Mouse (Mus musculus): Measurements from ENCODE around the gene Rho.

DNA sequence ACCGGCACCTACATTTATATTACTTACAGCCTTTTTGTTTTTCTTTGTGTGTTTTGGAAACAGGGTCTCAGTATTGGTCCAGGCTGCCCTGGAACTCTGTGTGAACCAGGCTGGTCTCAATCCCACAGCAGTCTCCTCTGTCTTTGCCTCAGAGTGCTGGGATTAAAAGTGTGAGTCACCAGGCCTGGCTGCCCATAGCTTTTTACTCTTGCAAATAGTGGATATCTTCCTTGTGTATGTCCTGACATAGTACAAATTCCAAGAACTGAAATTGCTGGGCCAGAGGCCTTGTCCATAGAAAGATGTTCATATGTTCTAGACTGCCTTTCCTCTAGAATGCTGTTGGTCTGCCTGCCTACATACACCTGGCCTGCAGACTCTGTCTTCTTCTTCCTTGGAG lies 35.2 kb upstream of the Rho start:
- TF ChIP-seq CTCF (IDR thresholded peaks at IDR 0.05; ENCODE audit: low read depth, low read length) (no peak), GATA1 (IDR thresholded peaks at IDR 0.05; ENCODE audit: borderline replicate concordance, low read length) (no peak)
